Mouse (Mus musculus) kidney, embryonic 14.5 days (tissue): ENCODE results near the gene Kif13a. TPM values are rescaled to one million over a fixed set of nuclear protein-coding genes. Genes with fewer than 3 reads are reported as not detected.

Source experiments
- ATAC-seq: fragments of 200-750 bp; cut with Nextera tagmentation; 2 replicates; pipeline ENCODE4 v1.8.0; 2017; ENCODE audit warnings: moderate number of reproducible peaks, mild to moderate bottlenecking, moderate TSS enrichment, moderate library complexity; ENCODE audit not compliant: low FRiP score, low TSS enrichment
- H3K27ac ChIP-seq: fragments of 300-500 bp; sonication (generic); 2 replicates; pipeline ENCODE4 v1.5.1; 2014; ENCODE audit warnings: low read depth, mild to moderate bottlenecking, low read length, moderate library complexity, mixed read lengths
- H3K27me3 ChIP-seq: fragments of 300-500 bp; sonication (generic); 2 replicates; pipeline ENCODE4 v1.6.1; 2014; ENCODE audit warnings: mild to moderate bottlenecking, low read length; ENCODE audit not compliant: control insufficient read depth, insufficient read depth
- H3K36me3 ChIP-seq: fragments of 300-500 bp; sonication (generic); 2 replicates; pipeline ENCODE4 v1.6.1; 2014; ENCODE audit warnings: low read length, mixed read lengths; ENCODE audit not compliant: control insufficient read depth, insufficient read depth
- H3K4me1 ChIP-seq: fragments of 300-500 bp; sonication (generic); 2 replicates; pipeline ENCODE4 v1.6.1; 2014; ENCODE audit warnings: low read length, mixed read lengths; ENCODE audit not compliant: control insufficient read depth, insufficient read depth
- H3K4me2 ChIP-seq: fragments of 300-500 bp; sonication (generic); replicated peaks from 2 replicates; pipeline ENCODE4 v1.6.1; 2014; ENCODE audit warnings: low read depth, mild to moderate bottlenecking, low read length
- H3K4me3 ChIP-seq: fragments of 300-500 bp; sonication (generic); 2 replicates; pipeline ENCODE4 v1.5.1; 2014; ENCODE audit warnings: mild to moderate bottlenecking, low read length
- H3K9ac ChIP-seq: fragments of 300-500 bp; sonication (generic); 2 replicates; pipeline ENCODE4 v1.6.1; 2014; ENCODE audit warnings: low read depth, mild to moderate bottlenecking, low read length, moderate library complexity
- H3K9me3 ChIP-seq: fragments of 300-500 bp; sonication (generic); 2 replicates; pipeline ENCODE4 v1.6.1; 2016; ENCODE audit warnings: low read length; ENCODE audit not compliant: control insufficient read depth
- WGBS: fragments of 180-500 bp; shearing (Covaris S2); extraction: QIAGEN DNeasy Blood & Tissue Kit; methylation state at CpG from one replicate; pipeline ENCODE4 v1.1.7; 2014; 5-methylcytosine and 5-hydroxymethylcytosine counted together
- polyA plus RNA-seq: library from polyadenylated mRNA; unstranded; fragments of >200 nt; fragmentation: Nextera tagmentation; extraction: Ambion mirVana; gene quantifications from 2 replicates; pipeline ENCODE4 v1.2.1, GENCODE M21; 2014

Kif13a gene
- polyA plus RNA-seq, 1 experiment from 2014 or later, result 18.2 TPM

- Histone ChIP-seq H3K4me2 (no peak overlapping the region), H3K4me3 (no peak overlapping the region), H3K4me1 (no peaks in the 10 kb centered on the region), H3K9me3 (no peaks in the 10 kb centered on the region), H3K27ac (no peak overlapping the region), H3K27me3 (no peaks in the 10 kb centered on the region), H3K36me3 (peaks cover 34% of the 10 kb centered on the region), H3K9ac (no peak overlapping the region)
- 92% methylated on average over 12 of the region's 12 CpGs for WGBS
- no peak for ATAC-seq
Observed at GRCm38 (mm10) chr13:46810098-46810497, 119.6 kb downstream of the Kif13a start.

DNA sequence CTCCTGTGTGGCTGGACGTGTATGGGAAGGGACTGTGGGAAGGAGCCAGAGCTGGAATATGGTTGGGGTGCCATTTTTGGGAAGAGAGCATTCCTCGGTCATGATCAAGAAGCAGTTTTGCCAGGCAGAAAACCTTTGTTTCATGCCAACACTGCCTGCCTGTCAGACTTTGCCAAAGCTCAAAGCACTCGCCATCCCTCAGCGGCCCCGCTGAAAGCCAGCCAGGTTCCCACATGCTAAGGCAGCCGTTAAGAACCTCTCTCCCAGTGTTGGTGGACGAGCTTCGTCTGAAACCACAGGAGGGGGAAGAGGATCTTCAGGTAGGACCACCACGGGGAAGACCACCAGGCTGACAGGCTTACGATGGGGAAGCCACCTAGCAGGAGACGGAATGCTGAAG lies 121.8 kb downstream of the Kif13a start:
- no peaks in the 10 kb centered on the region for H3K27me3 ChIP-seq
- ATAC-seq, result no peak
- H3K4me2 ChIP-seq, result no peak overlapping the region
- no peak overlapping the region for H3K9ac ChIP-seq
- no peak overlapping the region for H3K4me3 ChIP-seq
- no peak overlapping the region for H3K27ac ChIP-seq
- 89% methylated on average over 11 of the region's 11 CpGs for WGBS
- H3K4me1 ChIP-seq, result no peaks in the 10 kb centered on the region
- peaks cover 27% of the 10 kb centered on the region for H3K36me3 ChIP-seq
- no peaks in the 10 kb centered on the region for H3K9me3 ChIP-seq

- WGBS, result 95% methylated on average over 13 of the region's 13 CpGs
Observed at GRCm38 (mm10) chr13:46801196-46801595, 128.5 kb downstream of the Kif13a start.

DNA sequence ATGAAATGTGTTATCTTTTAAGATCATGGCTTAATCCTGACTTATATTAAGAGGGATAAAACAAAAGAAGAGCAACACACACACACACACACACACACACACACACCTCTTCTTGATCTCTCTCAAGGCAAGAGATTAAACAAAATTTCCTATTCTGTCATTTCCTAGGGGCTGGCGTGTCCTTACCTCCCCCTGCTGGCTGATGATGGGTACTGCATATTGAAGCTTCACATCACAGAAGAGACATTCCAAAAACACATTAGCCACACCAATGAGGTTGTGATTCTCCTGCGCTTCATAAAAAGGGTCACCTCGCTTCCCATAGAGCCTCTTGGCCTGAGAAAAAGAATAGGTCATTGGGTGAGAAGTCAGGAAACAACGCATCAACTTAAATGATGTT lies 131.5 kb downstream of the Kif13a start:
- H3K36me3 ChIP-seq, result peaks cover 43% of the 10 kb centered on the region

More at GRCm38 (mm10) chr13:46801196-46801595, 128.5 kb downstream of the Kif13a start:
- no peak for ATAC-seq
- no peaks in the 10 kb centered on the region for H3K9me3 ChIP-seq
- H3K27me3 ChIP-seq, result no peaks in the 10 kb centered on the region
- no peak overlapping the region for H3K9ac ChIP-seq
- peaks cover 35% of the 10 kb centered on the region for H3K36me3 ChIP-seq
- H3K4me3 ChIP-seq, result no peak overlapping the region
- no peak overlapping the region for H3K4me2 ChIP-seq
- no peaks in the 10 kb centered on the region for H3K4me1 ChIP-seq
- no peak overlapping the region for H3K27ac ChIP-seq

DNA sequence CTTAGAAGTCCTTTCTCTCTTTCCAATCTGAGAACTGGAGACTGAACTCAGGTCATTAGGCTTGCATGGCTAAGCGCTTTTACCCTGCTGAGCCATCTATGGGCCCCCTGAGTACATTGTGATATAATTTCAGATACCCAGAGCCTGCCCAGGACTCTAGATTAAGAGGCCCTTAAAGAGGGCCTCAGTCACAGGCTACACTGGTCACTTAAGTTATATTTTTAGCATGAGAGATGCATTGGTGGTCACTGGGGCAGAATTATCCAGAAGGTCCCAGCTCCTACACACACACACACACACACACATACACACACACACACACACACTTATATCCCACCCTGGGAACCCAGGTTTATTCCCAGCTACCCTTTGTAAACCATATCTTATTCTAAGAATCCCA lies 133.3 kb downstream of the Kif13a start:
- no peak overlapping the region for H3K4me2 ChIP-seq
- no peak overlapping the region for H3K9ac ChIP-seq
- no peaks in the 10 kb centered on the region for H3K4me1 ChIP-seq
- H3K4me3 ChIP-seq, result no peak overlapping the region
- H3K36me3 ChIP-seq, result peaks cover 40% of the 10 kb centered on the region; the same call in 1 of the 2 replicates
- H3K9me3 ChIP-seq, result no peaks in the 10 kb centered on the region
- 79% methylated on average over 1 of the region's 1 CpGs for WGBS
- no peak overlapping the region for H3K27ac ChIP-seq
- no peaks in the 10 kb centered on the region for H3K27me3 ChIP-seq
- no peak for ATAC-seq

More for the DNA sequence above, 131.5 kb downstream of the Kif13a start:
- no peak overlapping the region for H3K27ac ChIP-seq
- WGBS, result 38% methylated on average over 4 of the region's 4 CpGs
- H3K4me3 ChIP-seq, result no peak overlapping the region
- no peak for ATAC-seq
- H3K4me1 ChIP-seq, result no peaks in the 10 kb centered on the region
- H3K9me3 ChIP-seq, result no peaks in the 10 kb centered on the region
- no peak overlapping the region for H3K4me2 ChIP-seq
- H3K9ac ChIP-seq, result no peak overlapping the region
- H3K27me3 ChIP-seq, result no peaks in the 10 kb centered on the region

DNA sequence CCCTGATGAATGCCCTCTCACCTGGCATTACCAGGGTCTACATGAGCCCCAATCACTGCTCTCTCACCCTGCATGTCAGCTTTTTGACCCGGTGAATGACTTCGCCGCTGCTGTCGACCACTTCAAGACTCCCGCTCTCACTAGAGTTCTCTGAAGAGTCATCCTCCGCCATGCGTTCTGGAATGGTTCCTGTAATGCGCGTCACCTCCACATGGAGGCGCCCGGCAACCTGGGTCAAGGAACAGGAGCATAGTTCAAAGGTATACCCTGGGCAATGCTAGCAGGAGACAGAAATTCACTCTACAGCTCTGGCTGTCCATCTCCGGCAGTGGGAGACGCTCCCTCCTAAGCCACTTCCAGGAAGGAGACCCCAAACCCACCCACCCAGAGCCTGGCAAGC lies 135.8 kb downstream of the Kif13a start:
- Histone ChIP-seq H3K27me3 (no peaks in the 10 kb centered on the region), H3K4me1 (no peaks in the 10 kb centered on the region), H3K4me3 (no peak overlapping the region), H3K27ac (no peak overlapping the region), H3K36me3 (peaks cover 30% of the 10 kb centered on the region; the same call in 1 of the 2 replicates), H3K4me2 (no peak overlapping the region), H3K9me3 (no peaks in the 10 kb centered on the region), H3K9ac (no peak overlapping the region)
- 87% methylated on average over 13 of the region's 13 CpGs for WGBS
- ATAC-seq, result no peak

DNA sequence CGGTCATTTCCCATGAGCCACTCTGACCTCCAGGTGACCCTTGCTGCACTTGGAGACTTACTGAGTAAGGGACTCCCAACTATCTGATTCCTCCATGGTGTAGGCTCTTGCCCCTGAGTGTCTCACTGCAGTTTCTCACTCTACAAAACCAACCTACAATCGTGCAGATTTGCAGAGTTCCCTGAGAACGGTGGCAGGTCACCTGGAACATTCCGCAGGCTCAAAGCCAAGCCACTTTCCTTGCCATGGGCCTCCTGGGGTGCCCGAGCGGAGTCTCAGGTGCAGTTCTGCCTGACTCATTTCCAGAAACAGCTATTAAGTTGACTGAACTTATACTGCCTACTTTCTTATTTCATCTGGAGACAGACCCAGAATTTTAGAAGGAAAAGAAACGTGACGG lies 141.2 kb downstream of the Kif13a start:
- peaks cover 32% of the 10 kb centered on the region for H3K36me3 ChIP-seq
- no peak overlapping the region; the same call in 1 of the 2 replicates for H3K27ac ChIP-seq
- no peaks in the 10 kb centered on the region for H3K9me3 ChIP-seq
- no peak overlapping the region for H3K4me3 ChIP-seq
- no peak for ATAC-seq
- WGBS, result 49% methylated on average over 8 of the region's 8 CpGs
- no peak overlapping the region for H3K9ac ChIP-seq
- no peaks in the 10 kb centered on the region for H3K4me1 ChIP-seq
- no peaks in the 10 kb centered on the region for H3K27me3 ChIP-seq
- H3K4me2 ChIP-seq, result no peak overlapping the region

GRCm38 (mm10) chr13:46786836-46787235 lies 142.8 kb downstream of the Kif13a start:
- Histone ChIP-seq H3K27ac (no peak overlapping the region), H3K36me3 (peaks cover 27% of the 10 kb centered on the region), H3K9me3 (no peaks in the 10 kb centered on the region), H3K4me3 (no peak overlapping the region), H3K27me3 (no peaks in the 10 kb centered on the region), H3K9ac (no peak overlapping the region), H3K4me2 (no peak overlapping the region), H3K4me1 (no peaks in the 10 kb centered on the region)
- 79% methylated on average over 2 of the region's 2 CpGs for WGBS
- no peak for ATAC-seq

- H3K9me3 ChIP-seq, result no peaks in the 10 kb centered on the region
- H3K9ac ChIP-seq, result no peak overlapping the region
- H3K4me1 ChIP-seq, result no peaks in the 10 kb centered on the region
- no peak overlapping the region for H3K4me3 ChIP-seq
- 96% methylated on average over 10 of the region's 10 CpGs for WGBS
- no peak overlapping the region for H3K27ac ChIP-seq
- no peak for ATAC-seq
- no peaks in the 10 kb centered on the region for H3K27me3 ChIP-seq
- peaks cover 25% of the 10 kb centered on the region for H3K36me3 ChIP-seq
- H3K4me2 ChIP-seq, result no peak overlapping the region
Observed at GRCm38 (mm10) chr13:46786064-46786561, 143.6 kb downstream of the Kif13a start.
